Mouse (Mus musculus): ENCODE results near the gene Polg. TPM values are rescaled to one million over a fixed set of nuclear protein-coding genes. Genes with fewer than 3 reads are reported as not detected.

Gene Polg
- total and polyA plus RNA-seq, 3 experiments: 40.6 to 152 (median 87.4) TPM

- H3K9me3 ChIP-seq (replicated peaks): no peaks in the 10 kb centered on the region
- DNase-seq (ENCODE audit: low spot score) (no peak), ATAC-seq (ENCODE audit: extremely low read depth, insufficient number of reproducible peaks, low FRiP score, poor library complexity, severe bottlenecking) (no peak)
- H3K4me3 ChIP-seq (ENCODE audit: low read depth, low read length): no peak overlapping the region
- no peak for TF ChIP-seq TAL1 (conservative IDR thresholded peaks at IDR 0.05; ENCODE audit: low read depth, low read length)
- no peaks in the 10 kb centered on the region for H3K27me3 ChIP-seq (ENCODE audit: insufficient read depth, low read length)
- H3K4me1 ChIP-seq (ENCODE audit: insufficient read depth, low read depth, low read length): no peaks in the 10 kb centered on the region
- H3K36me3 ChIP-seq (replicated peaks): peaks cover 83% of the 10 kb centered on the region
These were observed 37.9 kb downstream of the Polg start for GRCm38 (mm10) chr7:79428243-79428642.

DNA sequence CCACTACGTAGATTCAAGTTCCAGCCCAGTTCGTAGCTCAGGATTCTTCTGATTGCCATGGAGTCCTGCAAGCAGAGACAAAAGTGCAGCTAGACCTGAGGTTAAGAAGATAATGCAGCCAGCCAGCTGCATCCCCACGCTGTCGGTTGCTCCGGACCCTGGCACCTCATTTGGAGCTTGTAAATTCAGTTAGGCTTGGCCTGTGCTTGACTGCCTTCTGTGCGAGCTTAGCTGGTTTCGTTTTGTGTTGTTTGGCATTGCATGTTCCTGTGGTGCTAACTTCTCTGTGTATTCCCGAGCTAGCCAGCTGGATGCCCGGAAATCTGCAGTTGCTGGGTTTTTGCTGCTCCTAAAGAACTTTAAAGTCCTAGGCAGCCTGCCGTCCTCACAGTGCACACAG lies 40.4 kb downstream of the Polg start:
- TF ChIP-seq POLR2AphosphoS5 (IDR thresholded peaks at IDR 0.05; ENCODE audit: insufficient replicate concordance, low read depth, low read length) (no peak), GATA1 (IDR thresholded peaks at IDR 0.05; ENCODE audit: borderline replicate concordance, low read length) (no peak), TAL1 (conservative IDR thresholded peaks at IDR 0.05; ENCODE audit: low read depth, low read length) (no peak), GATA2 (IDR thresholded peaks at IDR 0.05; ENCODE audit: borderline replicate concordance, low read depth, low read length) (no peak), CTCF (IDR thresholded peaks at IDR 0.05; ENCODE audit: low read depth, low read length) (no peak)
- Histone ChIP-seq H3K4me1 (ENCODE audit: insufficient read depth, low read depth, low read length) (no peaks in the 10 kb centered on the region), H3K36me3 (replicated peaks) (peaks cover 77% of the 10 kb centered on the region), H3K4me3 (ENCODE audit: low read depth, low read length) (no peak overlapping the region), H3K9me3 (replicated peaks) (no peaks in the 10 kb centered on the region), H3K27me3 (ENCODE audit: insufficient read depth, low read length) (no peaks in the 10 kb centered on the region)
- no peak for DNase-seq (ENCODE audit: low spot score)
- no peak for ATAC-seq (ENCODE audit: extremely low read depth, insufficient number of reproducible peaks, low FRiP score, poor library complexity, severe bottlenecking)

- H3K4me3 ChIP-seq (ENCODE audit: low read depth, low read length): no peak overlapping the region
- no peak for ATAC-seq (ENCODE audit: extremely low read depth, insufficient number of reproducible peaks, low FRiP score, poor library complexity, severe bottlenecking)
- DNase-seq (ENCODE audit: low spot score): no peak
- no peaks in the 10 kb centered on the region for H3K4me1 ChIP-seq (ENCODE audit: insufficient read depth, low read depth, low read length)
- no peaks in the 10 kb centered on the region for H3K9me3 ChIP-seq (replicated peaks)
- no peak for TF ChIP-seq CTCF (IDR thresholded peaks at IDR 0.05; ENCODE audit: low read depth, low read length)
- TF ChIP-seq TAL1 (conservative IDR thresholded peaks at IDR 0.05; ENCODE audit: low read depth, low read length): no peak
- no peak for TF ChIP-seq GATA2 (IDR thresholded peaks at IDR 0.05; ENCODE audit: borderline replicate concordance, low read depth, low read length)
- TF ChIP-seq POLR2AphosphoS5 (IDR thresholded peaks at IDR 0.05; ENCODE audit: insufficient replicate concordance, low read depth, low read length): no peak
- no peak for TF ChIP-seq GATA1 (IDR thresholded peaks at IDR 0.05; ENCODE audit: borderline replicate concordance, low read length)
- peaks cover 78% of the 10 kb centered on the region for H3K36me3 ChIP-seq (replicated peaks)
- H3K27me3 ChIP-seq (ENCODE audit: insufficient read depth, low read length): no peaks in the 10 kb centered on the region
These were observed 43.3 kb downstream of the Polg start for GRCm38 (mm10) chr7:79422876-79423275.

GRCm38 (mm10) chr7:79419950-79420349 lies 46.2 kb downstream of the Polg start:
- H3K4me3 ChIP-seq (ENCODE audit: low read depth, low read length): no peak overlapping the region
- H3K4me1 ChIP-seq (ENCODE audit: insufficient read depth, low read depth, low read length): no peaks in the 10 kb centered on the region
- no peaks in the 10 kb centered on the region for H3K27me3 ChIP-seq (ENCODE audit: insufficient read depth, low read length)
- DNase-seq (ENCODE audit: low spot score) (no peak), ATAC-seq (ENCODE audit: extremely low read depth, insufficient number of reproducible peaks, low FRiP score, poor library complexity, severe bottlenecking) (no peak)
- no peaks in the 10 kb centered on the region for H3K9me3 ChIP-seq (replicated peaks)
- no peak for TF ChIP-seq CTCF (IDR thresholded peaks at IDR 0.05; ENCODE audit: low read depth, low read length)
- TF ChIP-seq POLR2AphosphoS5 (IDR thresholded peaks at IDR 0.05; ENCODE audit: insufficient replicate concordance, low read depth, low read length): no peak
- TF ChIP-seq TAL1 (conservative IDR thresholded peaks at IDR 0.05; ENCODE audit: low read depth, low read length): no peak
- peaks cover 76% of the 10 kb centered on the region for H3K36me3 ChIP-seq (replicated peaks)

GRCm38 (mm10) chr7:79414449-79415375 lies 51.5 kb downstream of the Polg start:
- H3K4me1 ChIP-seq (ENCODE audit: insufficient read depth, low read depth, low read length): no peaks in the 10 kb centered on the region
- no peak for TF ChIP-seq CTCF (IDR thresholded peaks at IDR 0.05; ENCODE audit: low read depth, low read length)
- no peak for TF ChIP-seq POLR2AphosphoS5 (IDR thresholded peaks at IDR 0.05; ENCODE audit: insufficient replicate concordance, low read depth, low read length)
- no peak for TF ChIP-seq GATA1 (IDR thresholded peaks at IDR 0.05; ENCODE audit: borderline replicate concordance, low read length)
- no peak for TF ChIP-seq GATA2 (IDR thresholded peaks at IDR 0.05; ENCODE audit: borderline replicate concordance, low read depth, low read length)
- TF ChIP-seq TAL1 (conservative IDR thresholded peaks at IDR 0.05; ENCODE audit: low read depth, low read length): no peak

DNA sequence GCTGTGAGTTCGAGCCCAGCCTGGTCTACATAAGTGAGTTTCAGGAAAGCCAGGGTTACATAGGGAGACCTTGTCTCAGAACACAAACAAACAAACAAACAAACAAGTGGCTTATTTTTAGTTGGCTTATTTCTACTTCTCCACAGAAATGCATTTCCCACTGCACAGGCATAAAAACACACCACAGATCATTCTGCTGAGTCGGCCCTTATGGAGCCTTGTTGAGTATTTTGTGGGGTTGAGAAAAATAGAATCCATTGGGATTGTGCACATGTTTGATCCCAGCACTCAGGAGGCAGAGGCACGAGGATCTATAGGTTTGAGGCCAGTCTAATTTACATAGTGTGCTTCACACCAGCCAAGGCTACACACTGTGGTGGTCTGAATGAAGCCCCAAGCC lies 65.9 kb downstream of the Polg start:
- H3K36me3 ChIP-seq (replicated peaks): peaks cover 82% of the 10 kb centered on the region
- TF ChIP-seq TAL1 (conservative IDR thresholded peaks at IDR 0.05; ENCODE audit: low read depth, low read length) (no peak), GATA2 (IDR thresholded peaks at IDR 0.05; ENCODE audit: borderline replicate concordance, low read depth, low read length) (no peak), CTCF (IDR thresholded peaks at IDR 0.05; ENCODE audit: low read depth, low read length) (no peak)
- no peak for ATAC-seq (ENCODE audit: extremely low read depth, insufficient number of reproducible peaks, low FRiP score, poor library complexity, severe bottlenecking)

More at GRCm38 (mm10) chr7:79414449-79415375, 51.5 kb downstream of the Polg start:
- Histone ChIP-seq H3K27me3 (ENCODE audit: insufficient read depth, low read length) (no peaks in the 10 kb centered on the region), H3K4me3 (ENCODE audit: low read depth, low read length) (no peak overlapping the region), H3K9me3 (replicated peaks) (no peaks in the 10 kb centered on the region), H3K36me3 (replicated peaks) (peaks cover 79% of the 10 kb centered on the region)
- ATAC-seq (ENCODE audit: extremely low read depth, insufficient number of reproducible peaks, low FRiP score, poor library complexity, severe bottlenecking): no peak
- DNase-seq (ENCODE audit: low spot score): no peak

More for the DNA sequence above, 65.9 kb downstream of the Polg start:
- H3K4me1 ChIP-seq (ENCODE audit: insufficient read depth, low read depth, low read length): peaks cover 2% of the 10 kb centered on the region; the same call in 1 of the 2 replicates
- no peak overlapping the region for H3K4me3 ChIP-seq (ENCODE audit: low read depth, low read length)
- DNase-seq (ENCODE audit: low spot score): no peak
- H3K27me3 ChIP-seq (ENCODE audit: insufficient read depth, low read length): no peaks in the 10 kb centered on the region
- H3K9me3 ChIP-seq (replicated peaks): no peaks in the 10 kb centered on the region
